Mouse (Mus musculus) neutrophil, adult 5-6 weeks (primary cell): ENCODE results near the gene Lrrc10b. TPM values are rescaled to one million over a fixed set of nuclear protein-coding genes. Genes with fewer than 3 reads are reported as not detected.

Experiments
- ATAC-seq: fragments of 151-379, 151-347 bp; 2 replicates; pipeline ENCODE4 v1.8.0; 2017; ENCODE audit warnings: mild to moderate bottlenecking, moderate TSS enrichment; ENCODE audit not compliant: insufficient number of reproducible peaks, poor library complexity, low FRiP score, severe bottlenecking; ENCODE audit errors: extremely low read depth
- total RNA-seq: library from RNA; stranded (forward); fragments of 200-1000 nt; gene quantifications from 2 replicates; pipeline ENCODE4 v1.2.3, GENCODE M21; 2017

Lrrc10b gene
- total RNA-seq, 1 experiment from 2014 or later = 0.47 TPM

- no peak for ATAC-seq
Measured at GRCm38 (mm10) chr19:10416889-10417288, 40.4 kb downstream of the Lrrc10b start.

DNA sequence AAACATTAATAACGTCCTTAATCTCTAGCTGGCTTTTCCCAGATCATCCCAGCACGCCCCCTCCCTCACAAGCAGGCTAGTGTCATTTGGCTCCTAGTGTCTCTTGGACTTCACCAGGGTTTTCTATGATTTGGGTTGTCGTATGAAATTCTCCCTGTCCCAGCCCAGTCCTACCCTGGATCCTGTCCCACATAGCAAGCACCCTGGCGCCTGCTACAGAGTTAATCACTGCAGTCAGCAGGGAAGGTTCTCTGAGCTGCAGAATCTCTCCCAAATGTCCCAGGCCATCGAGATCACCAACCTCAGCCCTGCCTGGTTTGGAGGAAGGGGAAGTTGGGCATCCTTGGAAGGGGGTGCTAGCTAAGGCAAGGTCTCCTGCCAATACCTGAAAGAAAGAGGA is 41.8 kb downstream of the Lrrc10b start:
- ATAC-seq = no peak

DNA sequence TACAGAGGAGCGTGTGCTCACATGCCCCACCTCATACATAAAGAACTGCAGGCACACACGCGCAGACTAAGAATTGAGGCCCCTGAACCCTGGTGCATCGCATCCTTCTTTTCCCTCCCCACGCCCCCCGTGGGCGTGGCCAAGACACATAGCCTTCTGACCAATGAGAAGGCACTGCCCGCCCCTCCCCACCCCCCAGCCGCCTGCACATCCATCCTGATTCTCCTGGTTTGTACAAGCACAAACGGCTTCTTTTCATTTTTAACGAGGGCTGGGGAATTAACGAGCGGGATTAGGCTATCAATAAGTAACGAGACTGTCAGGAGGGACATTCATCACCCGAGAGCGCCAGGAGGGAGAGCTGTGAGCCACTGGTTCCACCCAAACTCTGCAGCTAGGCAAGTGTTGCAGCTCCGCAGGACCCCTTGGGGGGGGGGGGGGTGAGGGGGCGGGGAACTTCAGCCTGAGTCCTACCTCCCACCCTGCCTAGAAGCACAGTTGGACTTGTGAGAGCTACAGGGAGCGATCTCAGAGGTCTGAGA is 43.5 kb downstream of the Lrrc10b start:
- ATAC-seq = no peak

Other genes starting within 250 kb of the Lrrc10b start
- 0.12 TPM in 1 of 2 replicates, not detected in the other for gene Myrf, start 216.7 kb downstream of the Lrrc10b start, total RNA-seq
- not detected in 2 replicates for gene Dagla, start 152.6 kb downstream of the Lrrc10b start, total RNA-seq
- not detected in 2 replicates for gene Syt7, start 68.4 kb downstream of the Lrrc10b start, total RNA-seq
- gene Ppp1r32, start 25.5 kb upstream of the Lrrc10b start, total RNA-seq = 2.0 and 2.8 TPM in 2 replicates
- gene Cpsf7, start 67.8 kb upstream of the Lrrc10b start, total RNA-seq = 101 and 126 TPM in 2 replicates
- gene Sdhaf2, start 68.7 kb upstream of the Lrrc10b start, total RNA-seq = 66.2 and 77.1 TPM in 2 replicates
- gene Tmem216, start 98.8 kb upstream of the Lrrc10b start, total RNA-seq = 8.7 and 9.3 TPM in 2 replicates
- 133 and 135 TPM in 2 replicates for gene Cyb561a3, start 119.7 kb upstream of the Lrrc10b start, total RNA-seq
- 4.9 and 5.4 TPM in 2 replicates for gene Tmem138, start 119.9 kb upstream of the Lrrc10b start, total RNA-seq
- gene Ddb1, start 147.9 kb upstream of the Lrrc10b start, total RNA-seq = 201 TPM in 2 replicates
- gene Tkfc, start 148.2 kb upstream of the Lrrc10b start, total RNA-seq = 4.7 and 7.0 TPM in 2 replicates
- not detected in 2 replicates for gene Vwce, start 176.7 kb upstream of the Lrrc10b start, total RNA-seq
- gene Pga5, start 220.6 kb upstream of the Lrrc10b start, total RNA-seq = not detected in 2 replicates
- gene Vps37c, start 231.3 kb upstream of the Lrrc10b start, total RNA-seq = 21.0 and 25.6 TPM in 2 replicates